Mouse (Mus musculus) Muller cell, postnatal 12 days (primary cell): ENCODE measurements around the gene Cela2a.

Experiments used
- DNase-seq: peaks from one replicate; pipeline ENCODE4 v3.0.0-alpha.2; 2015; ENCODE audit errors: inconsistent ontology term

The Cela2a gene

DNA sequence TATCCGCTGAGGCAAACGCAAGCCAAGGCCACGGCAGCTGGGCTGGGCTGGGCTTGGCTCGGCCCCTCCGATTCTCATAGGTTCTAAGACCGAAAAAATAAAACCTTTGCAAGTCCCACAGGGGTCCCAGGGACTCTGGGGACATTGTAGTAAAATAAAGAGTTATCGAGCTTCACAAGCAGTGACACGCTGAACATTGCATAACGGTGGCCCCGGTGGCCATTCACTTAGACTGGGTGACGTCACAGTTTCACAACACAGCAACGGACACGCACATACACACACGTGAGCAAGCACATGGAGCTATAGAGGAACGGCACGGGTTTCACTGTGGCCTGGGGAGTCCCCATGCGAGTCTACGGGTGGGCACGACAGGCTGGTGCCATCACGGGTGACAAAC lies 32.5 kb upstream of the Cela2a start:
- no peak for DNase-seq

- DNase-seq = peak; percentile 80
These were observed 31.5 kb upstream of the Cela2a start for GRCm38 (mm10) chr4:141857422-141857930.

GRCm38 (mm10) chr4:141853437-141853836 lies 27.5 kb upstream of the Cela2a start:
- peak; percentile 30 for DNase-seq

DNA sequence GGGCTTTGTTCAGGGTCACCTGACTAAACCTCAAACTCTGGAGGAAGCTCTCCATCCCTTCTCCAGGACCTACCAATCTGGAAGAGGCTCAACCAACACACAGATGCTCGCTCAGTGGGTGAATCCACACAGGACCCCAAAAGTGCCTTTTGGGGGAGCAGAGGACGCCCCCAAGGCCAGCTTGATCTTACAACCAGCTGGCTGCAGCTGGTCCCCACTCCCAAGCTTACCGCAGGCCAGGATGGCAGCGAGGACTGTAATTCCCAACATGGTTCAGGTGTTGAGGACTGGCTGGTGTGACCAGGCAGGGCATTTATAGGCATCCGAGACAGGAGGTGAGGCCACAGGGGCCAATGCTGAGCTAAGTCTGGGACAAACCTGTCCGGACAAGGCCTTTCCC lies 20.0 kb upstream of the Cela2a start, which contains the start of gene Ctrc:
Gene Ctrc (minus strand): TSS at position 361 of the 400 bp plus-strand sequence.
- DNase-seq = no peak

GRCm38 (mm10) chr4:141834536-141835095 lies 8.7 kb upstream of the Cela2a start:
- no peak for DNase-seq

DNA sequence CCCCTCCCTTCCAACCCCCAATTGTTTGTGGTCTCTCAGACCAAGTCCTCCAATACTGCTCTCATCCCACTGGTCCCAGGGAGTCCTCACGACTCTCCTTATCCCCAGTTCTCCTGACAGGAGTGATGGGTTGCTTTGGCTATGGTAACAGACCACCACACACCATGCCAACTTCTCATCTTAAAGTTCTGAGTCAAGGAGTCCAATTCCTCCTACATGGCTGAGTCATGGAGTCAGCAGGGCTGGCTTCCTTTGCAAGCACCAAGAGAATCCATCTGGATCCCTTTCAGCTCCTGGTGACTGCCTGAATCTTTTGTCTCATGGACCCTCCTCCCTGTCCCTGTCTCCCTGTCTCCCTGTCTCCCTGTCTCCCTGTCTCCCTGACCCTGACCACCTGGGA lies 8.0 kb upstream of the Cela2a start:
- DNase-seq = no peak

GRCm38 (mm10) chr4:141831361-141831760 lies 5.4 kb upstream of the Cela2a start:
- DNase-seq = no peak

GRCm38 (mm10) chr4:141830381-141830780 lies 4.4 kb upstream of the Cela2a start:
- no peak for DNase-seq

DNA sequence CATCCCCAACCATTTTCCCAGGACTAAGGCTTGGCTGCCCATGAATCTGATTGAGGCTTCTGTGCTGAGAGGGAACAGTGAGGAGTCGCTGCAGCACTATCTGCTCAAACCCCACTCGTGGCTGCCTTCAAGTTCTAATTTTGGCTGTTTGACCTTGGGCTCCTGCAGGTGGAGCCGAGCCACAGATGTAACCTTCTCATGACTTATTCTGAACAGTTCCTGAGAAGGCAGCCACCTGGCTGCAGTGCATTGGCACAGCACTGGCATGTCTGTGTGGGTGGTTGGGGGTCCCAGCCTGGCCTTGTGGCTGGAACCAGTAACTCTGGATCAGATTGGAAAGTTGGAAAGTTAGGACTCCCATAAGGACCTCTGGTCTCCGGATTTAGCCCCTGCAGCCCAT lies 2.2 kb upstream of the Cela2a start:
- DNase-seq = no peak

GRCm38 (mm10) chr4:141827401-141827800 lies 1.4 kb upstream of the Cela2a start:
- no peak for DNase-seq

GRCm38 (mm10) chr4:141822979-141823378 lies 3.0 kb downstream of the Cela2a start:
- DNase-seq = no peak

DNA sequence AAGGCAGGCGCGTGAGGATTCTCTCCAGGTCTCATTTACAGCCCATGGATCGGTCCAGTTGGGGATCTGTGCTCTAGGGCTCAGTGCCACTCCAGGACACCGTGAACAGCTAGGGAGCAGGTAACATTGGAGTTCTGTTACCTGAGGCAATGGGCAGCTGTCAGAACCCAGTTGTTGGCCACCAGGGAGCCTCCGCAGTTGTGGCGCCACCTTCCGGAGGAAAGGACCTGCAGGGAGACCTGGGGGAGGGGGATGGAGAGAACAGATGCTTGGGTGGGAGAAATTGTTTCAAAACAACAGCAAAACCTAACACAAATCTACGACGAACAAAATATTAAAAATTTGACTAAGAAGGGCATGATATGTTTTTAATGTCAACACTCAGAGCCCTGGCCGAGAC lies 3.9 kb downstream of the Cela2a start:
- DNase-seq = no peak

- no peak for DNase-seq
These were observed 4.8 kb downstream of the Cela2a start for GRCm38 (mm10) chr4:141821178-141821577.

- no peak for DNase-seq
These were observed 6.6 kb downstream of the Cela2a start for GRCm38 (mm10) chr4:141819316-141819715.

- DNase-seq = no peak
These were observed 7.1 kb downstream of the Cela2a start for GRCm38 (mm10) chr4:141818861-141819260.

DNA sequence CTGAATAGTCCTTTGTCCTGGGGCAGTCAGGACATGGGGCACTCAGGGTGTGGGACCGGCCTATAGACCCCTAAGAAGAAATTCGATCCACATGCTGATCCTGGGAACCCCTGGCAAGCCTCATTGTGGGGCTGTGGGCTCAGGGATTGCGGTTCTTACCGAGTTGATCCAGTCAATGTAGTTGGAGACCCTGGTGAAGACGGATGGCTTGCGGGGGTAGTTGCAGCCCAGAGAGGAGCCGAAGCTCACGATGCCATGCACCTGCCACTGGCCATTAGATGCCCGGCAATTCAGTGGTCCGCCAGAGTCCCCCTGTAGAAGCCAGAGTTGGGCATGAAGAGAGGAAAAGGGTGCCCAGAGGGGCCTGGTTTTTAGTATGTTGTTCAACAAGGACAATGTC lies 8.3 kb downstream of the Cela2a start:
- DNase-seq = no peak

DNA sequence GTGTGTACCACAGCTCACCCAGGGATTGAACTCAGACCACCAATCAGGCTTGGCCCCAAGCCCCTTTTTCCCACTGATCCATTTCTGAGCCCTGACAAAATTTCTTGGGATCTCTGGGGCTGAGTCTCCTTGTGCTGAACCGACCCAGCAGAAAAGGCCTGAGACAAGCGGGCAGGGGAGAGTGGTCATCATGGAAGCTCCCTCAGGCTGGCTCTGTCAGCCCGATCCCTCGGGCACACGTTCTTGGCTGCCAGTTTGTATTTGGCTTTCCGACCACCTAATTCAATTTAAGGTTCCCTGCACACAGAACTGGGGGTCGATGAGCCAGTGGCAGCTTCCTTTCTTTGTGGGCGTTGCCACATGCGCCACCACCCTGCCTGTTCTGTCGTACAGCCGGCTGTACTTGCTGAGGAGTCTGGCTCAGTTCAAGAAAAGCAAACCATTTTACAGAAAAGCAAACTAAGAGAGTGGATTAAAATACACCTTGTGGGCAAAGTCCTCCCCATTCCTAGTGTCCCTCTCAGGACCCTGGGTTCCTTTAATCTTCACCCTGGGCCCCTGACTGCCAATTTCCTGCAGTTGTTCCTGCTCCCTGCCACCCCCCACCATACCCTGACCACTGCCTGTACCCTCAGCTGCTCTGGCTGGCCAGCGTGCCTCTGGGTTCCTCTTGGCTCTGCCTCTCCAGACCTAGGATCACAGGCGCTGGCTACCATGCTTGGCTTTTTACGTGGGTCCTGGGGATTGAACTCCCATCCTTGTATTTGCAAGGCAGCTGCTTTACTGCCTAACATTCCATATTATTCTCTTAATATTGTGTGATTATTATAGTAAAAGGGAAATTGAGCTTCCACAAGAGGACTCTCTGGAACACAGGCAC lies 8.9 kb downstream of the Cela2a start:
- no peak for DNase-seq

GRCm38 (mm10) chr4:141816267-141816666 lies 9.7 kb downstream of the Cela2a start:
- DNase-seq = no peak

DNA sequence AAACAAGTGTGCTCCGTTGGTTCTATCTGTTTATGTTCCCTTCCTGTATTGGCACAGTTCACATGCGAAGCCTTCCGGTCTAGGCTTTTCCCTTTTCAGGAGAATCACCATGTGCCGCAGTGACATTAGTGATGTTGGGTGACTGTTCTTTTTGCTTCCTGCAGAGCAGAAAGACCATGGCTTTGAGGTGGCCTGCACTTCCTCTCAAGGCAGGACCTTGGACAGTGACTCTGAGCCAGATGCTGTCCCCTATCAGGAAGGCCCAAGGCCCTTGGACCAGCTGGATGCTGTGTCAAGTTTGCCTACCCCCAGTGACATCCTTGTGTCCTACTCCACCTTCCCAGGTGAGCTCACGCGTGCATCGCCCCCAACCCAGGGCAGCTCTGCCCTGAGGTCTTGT lies 14.6 kb downstream of the Cela2a start:
- no peak for DNase-seq

DNA sequence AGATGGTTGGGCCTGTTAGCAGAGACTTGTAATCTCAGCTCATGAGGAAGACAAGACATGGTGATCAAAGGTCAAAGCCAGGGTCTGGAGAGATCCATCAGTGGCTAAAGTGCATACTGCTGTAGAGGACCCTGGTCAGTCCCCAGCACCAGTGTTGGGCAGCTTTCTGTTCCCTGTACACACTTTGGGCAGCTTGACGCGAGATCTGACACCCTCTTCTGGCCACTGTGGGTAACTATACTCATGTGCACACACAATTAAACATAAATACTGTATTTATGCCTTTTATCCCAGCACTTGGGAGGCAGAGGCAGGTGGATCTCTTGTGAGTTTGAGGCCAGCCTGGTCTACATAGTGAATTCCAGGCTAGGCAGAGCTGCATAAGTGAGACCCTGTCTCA lies 15.0 kb downstream of the Cela2a start:
- DNase-seq = no peak

- peak; percentile 30 for DNase-seq
These were observed 16.0 kb downstream of the Cela2a start for GRCm38 (mm10) chr4:141809850-141810464.

- DNase-seq = no peak
These were observed 20.1 kb downstream of the Cela2a start for GRCm38 (mm10) chr4:141805886-141806285.

GRCm38 (mm10) chr4:141804105-141804504 lies 21.9 kb downstream of the Cela2a start:
- DNase-seq = no peak
